Mouse (Mus musculus): Measurements from ENCODE around the gene Frzb. TPM values are rescaled to one million over a fixed set of nuclear protein-coding genes. Genes with fewer than 3 reads are reported as not detected.

The Frzb gene
- polyA plus RNA-seq, 1 experiment = 44.1 TPM

GRCm38 (mm10) chr2:80430357-80431053, 16.9 kb downstream of the Frzb start:
- no peak for DNase-seq (ENCODE audit: extremely low spot score in 1 of 2, low spot score in 1 of 2)

- DNase-seq (ENCODE audit: extremely low spot score in 1 of 2, low spot score in 1 of 2) = no peak
These were observed 24.3 kb downstream of the Frzb start for GRCm38 (mm10) chr2:80423116-80423515.

- no peak for DNase-seq (ENCODE audit: extremely low spot score in 1 of 2, low spot score in 1 of 2)
These were observed 25.4 kb downstream of the Frzb start for GRCm38 (mm10) chr2:80421990-80422389.

GRCm38 (mm10) chr2:80416286-80416685, 31.1 kb downstream of the Frzb start:
- no peak for DNase-seq (ENCODE audit: extremely low spot score in 1 of 2, low spot score in 1 of 2)

- no peak for DNase-seq (ENCODE audit: extremely low spot score in 1 of 2, low spot score in 1 of 2)
These were observed 33.0 kb downstream of the Frzb start for GRCm38 (mm10) chr2:80414387-80414786.

GRCm38 (mm10) chr2:80413124-80413523, 34.3 kb downstream of the Frzb start:
- no peak for DNase-seq (ENCODE audit: extremely low spot score in 1 of 2, low spot score in 1 of 2)

- DNase-seq (ENCODE audit: extremely low spot score in 1 of 2, low spot score in 1 of 2) = no peak
These were observed 37.4 kb downstream of the Frzb start for GRCm38 (mm10) chr2:80409893-80410574.

GRCm38 (mm10) chr2:80404770-80405169, 42.7 kb downstream of the Frzb start:
- no peak for DNase-seq (ENCODE audit: extremely low spot score in 1 of 2, low spot score in 1 of 2)

GRCm38 (mm10) chr2:80398595-80399099, 48.8 kb downstream of the Frzb start:
- DNase-seq (ENCODE audit: extremely low spot score in 1 of 2, low spot score in 1 of 2) = no peak

GRCm38 (mm10) chr2:80396864-80397263, 50.6 kb downstream of the Frzb start:
- DNase-seq (ENCODE audit: extremely low spot score in 1 of 2, low spot score in 1 of 2) = no peak

GRCm38 (mm10) chr2:80396057-80396456, 51.4 kb downstream of the Frzb start:
- no peak for DNase-seq (ENCODE audit: extremely low spot score in 1 of 2, low spot score in 1 of 2)

GRCm38 (mm10) chr2:80388341-80388740, 59.1 kb downstream of the Frzb start:
- DNase-seq (ENCODE audit: extremely low spot score in 1 of 2, low spot score in 1 of 2) = peak; percentile 26 to 44

GRCm38 (mm10) chr2:80387668-80388067, 59.8 kb downstream of the Frzb start:
- DNase-seq (ENCODE audit: extremely low spot score in 1 of 2, low spot score in 1 of 2) = no peak

- no peak for DNase-seq (ENCODE audit: extremely low spot score in 1 of 2, low spot score in 1 of 2)
These were observed 61.2 kb downstream of the Frzb start for GRCm38 (mm10) chr2:80386255-80386654.

GRCm38 (mm10) chr2:80384447-80384846, 63.0 kb downstream of the Frzb start:
- no peak for DNase-seq (ENCODE audit: extremely low spot score in 1 of 2, low spot score in 1 of 2)

GRCm38 (mm10) chr2:80379848-80380247, 67.6 kb downstream of the Frzb start:
- DNase-seq (ENCODE audit: extremely low spot score in 1 of 2, low spot score in 1 of 2) = no peak

- DNase-seq (ENCODE audit: extremely low spot score in 1 of 2, low spot score in 1 of 2) = no peak
These were observed 72.5 kb downstream of the Frzb start for GRCm38 (mm10) chr2:80374892-80375291.

GRCm38 (mm10) chr2:80371458-80371857, 76.0 kb downstream of the Frzb start:
- DNase-seq (ENCODE audit: extremely low spot score in 1 of 2, low spot score in 1 of 2) = no peak
